Mouse (Mus musculus) lung, postnatal 10 days (tissue): ENCODE results near the gene Uaca.

Source experiments
- DNase-seq: peaks from one replicate; pipeline ENCODE4 v3.0.0; 2021

The Uaca gene

DNA sequence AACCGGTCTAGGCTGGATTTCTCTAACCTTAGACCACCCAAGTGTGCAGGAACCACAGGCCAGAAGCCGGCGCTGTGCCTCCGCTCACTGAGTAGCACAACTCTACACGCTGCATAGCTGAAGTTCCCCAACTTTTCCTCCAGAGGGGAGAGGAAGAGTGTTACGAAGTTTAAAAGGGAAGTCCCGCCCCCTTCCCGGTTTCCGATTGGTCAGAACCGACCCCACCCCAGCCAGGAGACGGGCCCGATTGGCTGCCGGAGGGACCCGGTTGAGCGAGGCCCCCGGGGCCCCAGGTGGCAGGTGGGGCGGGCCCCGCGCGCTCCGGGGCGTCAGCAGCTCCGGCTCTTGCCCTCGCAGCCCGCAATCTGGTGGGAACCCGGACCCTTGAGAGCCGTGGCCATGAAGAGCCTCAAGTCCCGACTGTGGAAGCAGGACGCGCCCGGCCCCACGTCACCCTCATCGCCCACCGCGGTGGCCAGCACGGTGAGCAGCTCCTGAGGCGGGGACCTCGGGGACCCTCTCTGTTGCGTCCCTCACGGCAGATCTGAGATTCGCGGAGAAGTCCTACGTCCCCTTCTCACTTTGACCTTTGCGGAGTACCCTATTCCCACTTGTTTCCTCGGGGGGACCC, at the start of gene Uaca:
Gene Uaca (plus strand): TSS at position 333 of the 631 bp plus-strand sequence.
- DNase-seq, result peak; percentile 98

DNA sequence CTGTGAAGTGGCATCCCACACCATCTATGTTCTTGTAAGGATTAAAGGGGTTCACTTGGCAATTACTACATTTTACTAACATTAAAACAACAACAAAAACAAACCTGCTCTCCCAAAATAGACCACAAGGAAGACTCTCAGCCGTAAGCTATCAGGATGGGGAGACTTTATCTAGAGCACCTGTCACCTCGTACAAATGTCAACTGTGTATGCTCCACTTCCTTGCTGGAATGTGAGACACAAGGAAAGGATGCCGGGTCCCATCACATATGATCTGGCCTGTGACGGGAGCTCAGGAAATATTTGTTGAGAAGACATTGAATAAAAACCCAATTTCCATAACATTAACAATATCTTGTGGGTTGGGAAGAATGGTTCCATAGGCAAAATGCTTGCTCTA, 49.4 kb upstream of the Uaca start:
- no peak for DNase-seq

GRCm38 (mm10) chr9:60746561-60746960, 47.8 kb upstream of the Uaca start:
- no peak for DNase-seq

DNA sequence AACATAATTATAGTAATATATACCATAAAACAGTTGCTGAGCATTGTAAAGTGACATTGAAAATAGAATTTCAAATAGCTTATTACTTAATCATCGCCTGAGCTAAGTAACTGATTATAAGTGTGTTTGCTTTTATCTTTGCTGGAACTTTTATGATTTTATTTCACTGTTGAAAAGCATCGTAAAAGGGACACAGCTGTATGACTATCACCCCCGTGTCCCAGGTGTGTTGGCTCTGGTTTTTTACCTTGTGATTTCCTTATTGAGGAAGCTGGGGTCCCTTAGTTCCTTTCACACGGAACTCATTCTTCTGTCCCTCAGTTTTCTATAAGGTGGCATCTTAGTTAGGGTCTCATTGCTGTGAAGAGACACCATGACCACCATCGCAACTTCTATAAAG, 46.7 kb upstream of the Uaca start:
- no peak for DNase-seq

DNA sequence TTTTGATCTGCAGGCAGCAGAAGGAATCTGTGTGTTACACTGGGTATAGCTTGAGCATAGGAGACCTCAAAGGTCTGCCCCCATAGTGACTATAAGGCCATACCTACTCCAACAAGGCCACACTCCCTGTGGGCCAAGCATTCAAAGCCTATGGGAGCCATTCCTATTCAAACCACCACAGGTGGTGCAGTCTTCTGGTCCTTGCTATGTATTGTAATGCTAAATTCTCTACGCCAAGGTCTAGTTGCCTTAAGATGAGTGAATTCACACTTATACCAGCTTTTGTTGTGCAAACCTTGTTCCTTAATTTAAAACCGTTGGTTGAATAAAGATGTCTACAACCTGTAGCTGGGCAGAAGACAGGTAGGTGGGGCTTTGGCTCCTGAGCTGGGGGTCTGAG, 46.2 kb upstream of the Uaca start:
- DNase-seq, result no peak

DNA sequence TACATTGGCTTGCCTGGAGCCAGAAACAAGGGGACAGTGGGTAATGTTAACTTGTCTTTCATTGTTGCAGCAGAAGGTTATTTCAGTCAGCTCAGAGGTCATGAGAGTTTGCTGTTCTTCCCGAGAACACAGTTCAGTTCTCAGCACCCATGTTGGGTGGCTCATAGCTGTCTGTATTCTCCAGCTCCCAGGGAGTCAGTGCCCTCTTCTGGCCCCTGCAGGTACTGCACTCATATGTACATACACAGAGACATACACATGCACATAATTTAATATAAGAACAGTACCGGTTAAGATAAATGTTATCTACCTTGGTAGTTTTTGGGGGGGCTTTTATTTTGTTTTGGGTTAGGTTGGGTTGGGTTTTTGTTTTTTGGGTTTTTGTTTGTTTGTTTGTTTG, 45.2 kb upstream of the Uaca start:
- DNase-seq, result no peak

DNA sequence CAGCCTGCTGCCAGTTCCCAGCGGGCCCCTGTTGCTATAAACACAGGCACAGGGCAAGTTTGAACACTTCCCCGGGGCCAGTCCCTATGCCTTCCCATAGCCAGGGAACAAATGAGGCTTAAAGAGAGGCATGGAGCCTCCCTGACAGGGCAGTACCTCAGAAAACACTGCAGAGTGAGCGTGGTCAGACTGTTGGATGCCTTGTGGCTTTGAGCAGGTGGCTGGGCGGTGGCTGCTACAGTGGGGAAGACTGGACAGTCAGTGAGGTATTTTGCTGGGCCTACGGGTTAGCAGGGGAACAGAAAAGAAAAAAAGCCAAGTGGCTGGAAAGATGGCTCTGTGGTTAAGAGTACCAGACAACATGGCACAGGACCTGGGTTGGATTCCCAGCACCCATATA, 43.2 kb upstream of the Uaca start:
- DNase-seq, result no peak

DNA sequence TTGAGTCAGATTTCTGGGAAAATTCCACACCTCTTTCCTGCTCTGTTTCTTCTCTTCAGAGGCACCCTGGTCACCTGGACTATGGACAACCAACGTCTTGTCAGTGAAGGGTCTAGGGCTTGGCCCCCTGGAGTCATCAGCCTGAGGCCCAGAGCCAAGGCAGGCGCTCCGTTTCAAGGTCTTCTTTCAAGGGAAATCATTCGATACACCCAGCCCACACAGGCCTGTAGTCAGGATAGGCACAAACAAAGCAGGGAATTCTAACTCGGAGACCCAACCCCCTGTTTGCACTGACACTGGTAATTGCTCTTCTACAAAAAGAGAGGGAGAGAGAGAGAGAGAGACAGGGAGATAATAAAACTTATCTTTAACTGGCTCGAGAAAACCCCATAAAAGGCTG, 42.4 kb upstream of the Uaca start:
- no peak for DNase-seq

GRCm38 (mm10) chr9:60752636-60753035, 41.7 kb upstream of the Uaca start:
- no peak for DNase-seq

- peak; percentile 84 for DNase-seq
Measured at GRCm38 (mm10) chr9:60756258-60756657, 38.1 kb upstream of the Uaca start.

GRCm38 (mm10) chr9:60756866-60757740, 37.2 kb upstream of the Uaca start:
- peak; percentile 51 for DNase-seq

DNA sequence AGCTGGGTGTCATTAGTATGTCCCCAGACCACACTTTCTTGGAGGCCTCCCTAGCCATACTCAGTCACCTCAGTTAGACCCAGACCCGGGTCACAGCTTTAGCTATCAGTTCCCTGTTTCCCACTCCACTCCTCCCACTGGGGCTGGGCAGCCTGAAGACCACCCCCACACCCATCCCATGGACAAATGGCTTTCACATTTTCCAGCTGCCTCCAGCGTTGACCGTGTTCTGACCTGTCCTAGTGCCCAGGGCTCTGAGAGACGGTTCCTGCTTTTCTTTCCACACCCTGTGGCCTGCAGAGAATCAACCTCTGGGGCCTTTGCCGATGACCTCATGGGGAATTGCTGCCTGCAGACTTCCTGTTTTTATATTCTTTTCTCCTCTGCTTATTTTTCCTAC, 36.5 kb upstream of the Uaca start:
- peak; percentile 59 for DNase-seq

- peak; percentile 14 for DNase-seq
Measured at GRCm38 (mm10) chr9:60759436-60760007, 34.8 kb upstream of the Uaca start.

DNA sequence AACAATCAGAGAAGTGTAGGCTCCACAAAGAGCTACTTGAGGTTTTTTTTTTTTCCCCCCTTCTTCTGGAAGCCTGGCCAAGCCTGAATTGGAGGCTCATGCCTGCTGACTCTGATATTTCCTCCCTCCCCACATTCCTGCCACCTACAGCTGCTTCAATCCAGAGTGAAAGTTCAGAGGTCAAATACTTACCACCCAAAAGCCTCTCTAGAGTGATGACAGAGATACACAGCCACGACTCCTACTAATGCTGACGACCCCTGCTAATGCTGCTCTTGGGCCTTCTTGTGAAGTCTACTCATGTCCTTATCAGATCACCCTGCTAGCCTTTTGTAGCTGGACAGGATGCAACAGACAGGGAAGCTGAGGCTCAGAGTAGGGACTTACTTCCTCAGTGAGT, 29.2 kb upstream of the Uaca start:
- no peak for DNase-seq

GRCm38 (mm10) chr9:60768393-60768792, 25.9 kb upstream of the Uaca start:
- peak; percentile 39 for DNase-seq

DNA sequence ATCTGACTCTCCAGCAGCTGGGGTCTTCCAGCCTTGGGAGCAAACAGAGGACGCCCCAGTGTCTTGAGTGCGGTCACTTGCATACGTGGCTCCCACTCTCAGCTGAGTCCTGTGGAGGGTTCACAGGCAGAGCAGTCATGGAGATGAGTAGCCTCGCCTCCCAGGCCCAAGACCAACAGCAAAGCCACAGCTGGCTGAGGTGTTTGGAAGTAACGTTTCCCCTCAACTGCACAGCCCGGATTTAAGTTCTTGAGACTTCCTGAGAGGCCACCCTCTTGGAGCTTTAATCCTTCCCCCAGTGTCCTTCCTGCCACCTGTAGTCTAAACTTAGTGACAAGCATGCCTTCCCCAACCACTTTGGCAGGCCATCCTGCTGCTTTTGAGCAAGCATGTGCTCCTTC, 24.6 kb upstream of the Uaca start:
- no peak for DNase-seq

DNA sequence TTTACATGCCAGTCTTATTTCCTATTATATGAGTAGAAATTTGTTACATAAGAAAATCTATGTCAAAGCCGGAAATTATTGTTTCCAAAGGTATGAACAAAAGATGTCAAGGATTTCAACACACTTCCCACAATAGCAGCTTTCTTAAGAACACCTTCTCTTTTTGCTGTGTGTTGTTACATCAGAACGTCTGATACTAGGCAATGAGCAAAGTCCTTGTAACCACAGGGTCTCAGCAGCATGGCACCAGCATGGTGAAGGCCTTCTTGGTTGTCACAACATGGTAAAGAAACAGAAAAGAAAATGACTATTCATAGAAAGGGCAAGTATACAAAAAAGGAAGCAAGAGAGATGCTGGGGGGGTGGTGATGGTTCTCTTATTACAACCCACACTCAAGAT, 20.6 kb upstream of the Uaca start:
- no peak for DNase-seq

- no peak for DNase-seq
Measured at GRCm38 (mm10) chr9:60776899-60777298, 17.4 kb upstream of the Uaca start.

DNA sequence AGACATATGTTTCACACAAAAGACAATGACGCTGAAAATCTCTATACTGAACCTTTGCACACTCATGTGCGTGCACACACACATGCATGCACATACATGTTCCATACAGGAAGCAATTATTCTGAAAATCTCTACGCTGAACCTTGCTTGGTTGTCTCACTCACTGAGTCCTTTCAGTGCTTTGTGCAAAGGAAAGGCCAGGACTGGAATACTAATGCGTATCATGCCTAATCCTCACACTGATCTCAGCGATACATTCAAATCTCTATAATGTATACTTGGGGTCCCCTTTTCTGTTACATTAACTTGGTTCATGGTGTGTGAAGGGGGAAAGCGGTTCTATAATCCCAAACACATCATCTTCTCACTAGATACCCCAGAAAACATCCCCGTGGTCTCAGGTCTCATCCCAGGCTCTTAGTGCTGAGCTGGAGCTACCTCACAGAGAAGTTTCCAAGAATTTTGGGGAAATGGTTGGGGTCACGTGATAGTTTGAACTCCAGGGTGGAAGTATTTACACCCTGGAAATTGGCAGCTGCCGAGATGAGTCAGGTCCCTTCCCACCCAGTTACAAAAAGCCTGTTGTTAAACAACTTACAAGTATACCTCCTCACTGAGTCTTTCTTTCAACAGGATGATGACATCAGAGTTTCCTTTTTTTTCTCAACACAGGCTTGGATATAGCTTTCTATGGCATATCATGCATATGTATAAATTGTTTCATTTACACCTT, 12.1 kb upstream of the Uaca start:
- DNase-seq, result no peak

DNA sequence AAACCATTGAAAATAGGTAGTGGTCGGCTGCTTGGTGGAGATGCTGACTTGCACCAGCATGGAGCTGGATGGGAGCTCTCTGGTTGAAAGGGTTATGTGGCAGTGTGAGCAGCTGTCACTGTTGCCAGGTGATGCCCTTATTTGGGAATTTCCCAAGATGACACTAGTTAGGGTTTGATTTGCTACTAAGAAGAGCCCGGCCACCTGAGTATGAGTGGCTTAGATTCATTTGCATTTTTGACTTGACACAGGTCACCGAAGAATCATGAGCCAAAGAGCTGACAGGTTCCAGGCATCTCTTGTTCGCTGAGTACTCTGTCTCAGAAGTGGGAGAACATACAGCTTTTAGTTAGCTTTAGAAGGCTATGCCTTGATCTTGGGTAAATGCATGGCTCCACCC, 9.3 kb upstream of the Uaca start:
- no peak for DNase-seq

- DNase-seq, result no peak
Measured at GRCm38 (mm10) chr9:60787517-60788110, 6.7 kb upstream of the Uaca start.

GRCm38 (mm10) chr9:60790282-60790681, 4.1 kb upstream of the Uaca start:
- peak; percentile 54 for DNase-seq

- peak; percentile 55 for DNase-seq
Measured at GRCm38 (mm10) chr9:60794841-60795351, 554 bp downstream of the Uaca start.
